Mouse (Mus musculus) ES-E14 (cell line): ENCODE results near the gene Bcl10. TPM values are rescaled to one million over a fixed set of nuclear protein-coding genes. Genes with fewer than 3 reads are reported as not detected.

Experiments
- DNase-seq: peaks from one replicate; pipeline ENCODE4 v3.0.0-alpha.2; 2013; ENCODE audit warnings: low read depth, low spot score
- H3K27ac ChIP-seq: 2 replicates; pipeline ENCODE4 v1.5.1; 2012; ENCODE audit warnings: low read depth, mild to moderate bottlenecking, low read length, moderate library complexity, mixed read lengths; ENCODE audit not compliant: poor library complexity, insufficient read depth, severe bottlenecking
- H3K36me3 ChIP-seq: 2 replicates; pipeline ENCODE4 v1.6.1; 2012; ENCODE audit warnings: mild to moderate bottlenecking, low read length, moderate library complexity, mixed read lengths; ENCODE audit not compliant: control insufficient read depth, poor library complexity, insufficient read depth, severe bottlenecking
- H3K4me1 ChIP-seq, 2 experiments: fragments of 150-350 bp in 1 of 2; sonication (generic) in 1 of 2; 2 replicates each; pipeline ENCODE4 v1.6.1; 2012; ENCODE audit warnings: low read length in 2 of 2, mild to moderate bottlenecking in 1 of 2, mixed read lengths in 1 of 2; ENCODE audit not compliant: control insufficient read depth in 2 of 2, insufficient read depth in 2 of 2, poor library complexity in 1 of 2
- H3K4me3 ChIP-seq, 2 experiments: fragments of 150-350 bp in 1 of 2; sonication (generic) in 1 of 2; 2 replicates each; pipeline ENCODE4 v1.5.1; 2012; ENCODE audit warnings: low read length in 2 of 2, low read depth in 1 of 2, mild to moderate bottlenecking in 1 of 2, mixed read lengths in 1 of 2; ENCODE audit not compliant: insufficient read depth in 1 of 2, poor library complexity in 1 of 2, severe bottlenecking in 1 of 2
- H3K9ac ChIP-seq: 2 replicates; pipeline ENCODE4 v1.6.1; 2012; ENCODE audit warnings: low read depth, mild to moderate bottlenecking, low read length, mixed read lengths; ENCODE audit not compliant: poor library complexity, insufficient read depth, severe bottlenecking
- H3K9me3 ChIP-seq: fragments of 150-350 bp; sonication (generic); 2 replicates; pipeline ENCODE4 v1.6.1; 2012; ENCODE audit warnings: low read depth, mild to moderate bottlenecking, low read length; ENCODE audit not compliant: control insufficient read depth, insufficient read depth
- CHD2 ChIP-seq: IDR thresholded peaks from 2 replicates; pipeline ENCODE4 v1.6.1; 2014; ENCODE audit warnings: mild to moderate bottlenecking, low read depth, low read length, inconsistent platforms
- HCFC1 ChIP-seq: IDR thresholded peaks from 2 replicates; pipeline ENCODE4 v1.6.1; 2012; ENCODE audit warnings: low read length, inconsistent platforms, borderline replicate concordance; ENCODE audit not compliant: insufficient read depth
- MAFK ChIP-seq: IDR thresholded peaks from 2 replicates; pipeline ENCODE4 v1.6.1; 2014; ENCODE audit warnings: mild to moderate bottlenecking, low read depth, low read length, inconsistent platforms; ENCODE audit not compliant: insufficient read depth
- ZC3H11A ChIP-seq: IDR thresholded peaks from 2 replicates; pipeline ENCODE4 v1.6.1; 2012; ENCODE audit warnings: low read depth, mild to moderate bottlenecking, inconsistent platforms, low read length, borderline replicate concordance
- ZNF384 ChIP-seq: IDR thresholded peaks from 2 replicates; pipeline ENCODE4 v1.6.1; 2012; ENCODE audit warnings: low read depth, low read length, inconsistent platforms
- in situ Hi-C, 2 experiments: fragments of 600-800 bp; cut with MboI; formaldehyde crosslinking; loops; one replicate each; pipeline ENCODE4 v1.15.1; 2025; ENCODE audit warnings: low sequenced_read_pairs in 2 of 2, inconsistent platforms in 1 of 2; ENCODE audit not compliant: unreplicated experiment in 2 of 2
- total RNA-seq: library from RNA; depleted of rRNA; stranded (reverse); fragments of 300-350 nt; gene quantifications from 2 replicates; pipeline ENCODE4 v1.2.3, GENCODE M21; 2012

Gene Bcl10
- total RNA-seq, 1 experiment, result 27.8 TPM

DNA sequence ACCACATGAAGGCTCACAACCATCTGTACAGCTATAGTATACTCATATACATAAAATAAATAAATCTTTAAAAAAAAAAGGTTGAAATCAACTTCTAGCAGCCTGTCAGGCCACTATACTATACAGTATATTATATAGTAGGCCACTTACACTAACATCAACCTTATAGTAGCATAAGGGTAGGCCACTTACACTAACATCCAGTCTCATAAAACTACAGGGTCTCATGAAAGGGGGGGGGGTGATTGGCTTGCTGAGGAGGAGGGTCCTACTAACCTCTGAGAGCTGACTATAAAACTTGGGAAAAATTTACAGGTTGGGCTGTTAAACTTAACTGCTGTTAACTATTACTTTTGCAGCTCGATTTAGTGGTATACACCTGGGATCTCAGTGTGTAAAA lies 42.3 kb upstream of the Bcl10 start:
- no peaks in the 10 kb centered on the region for H3K9me3 ChIP-seq
- no peak for DNase-seq
- TF ChIP-seq ZNF384 (no peak), CHD2 (no peak), HCFC1 (no peak), ZC3H11A (no peak), MAFK (no peak)
- H3K9ac ChIP-seq, result no peak overlapping the region
- no peak overlapping the region for H3K27ac ChIP-seq
- no peaks in the 10 kb centered on the region for H3K4me1 ChIP-seq
- in situ Hi-C loops, result no loop called here
- no peaks in the 10 kb centered on the region for H3K36me3 ChIP-seq
- H3K4me3 ChIP-seq, result no peak overlapping the region

DNA sequence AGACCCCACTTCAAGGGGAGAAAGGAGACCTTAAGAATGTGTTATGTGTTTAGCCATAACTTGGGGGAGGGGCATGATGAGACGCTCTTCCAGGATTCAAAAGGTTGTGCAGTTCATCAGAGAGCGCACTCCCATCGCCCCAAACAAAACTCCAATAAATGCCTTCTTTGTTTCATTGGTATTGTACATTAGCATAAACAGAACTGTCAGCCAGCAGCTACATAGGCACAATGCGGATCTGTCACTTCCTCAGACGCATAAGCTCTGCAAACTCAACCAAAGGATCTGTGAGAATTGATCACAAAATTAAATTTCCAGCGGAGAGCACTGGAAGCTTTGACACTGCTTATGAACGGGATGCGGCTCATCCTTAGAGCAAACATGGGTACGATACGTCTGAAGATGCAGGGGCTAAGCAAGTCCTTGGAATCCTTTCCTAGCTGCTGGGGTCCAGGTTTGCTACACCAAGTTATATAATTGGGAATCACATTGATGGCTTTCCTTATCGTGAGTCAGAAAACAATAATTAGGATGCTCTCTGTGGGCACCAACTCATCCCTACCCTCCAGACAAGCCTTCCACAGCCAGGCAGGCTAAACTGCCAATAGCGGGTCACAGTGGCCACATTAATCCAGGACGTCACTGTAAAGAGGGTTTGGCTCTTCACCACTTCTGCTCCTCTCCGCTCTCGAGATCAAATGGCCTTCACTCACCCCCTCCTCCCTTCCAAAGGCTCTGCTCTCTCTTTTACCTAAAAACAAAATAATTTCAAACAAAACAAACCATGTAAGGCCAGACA lies 40.3 kb upstream of the Bcl10 start:
- in situ Hi-C loops, result no loop called here
- Histone ChIP-seq H3K4me3 (no peak overlapping the region), H3K27ac (no peak overlapping the region), H3K9me3 (no peaks in the 10 kb centered on the region), H3K36me3 (no peaks in the 10 kb centered on the region), H3K4me1 (no peaks in the 10 kb centered on the region), H3K9ac (no peak overlapping the region)
- TF ChIP-seq ZC3H11A (no peak), CHD2 (no peak), ZNF384 (no peak), MAFK (no peak), HCFC1 (no peak)
- DNase-seq, result no peak

DNA sequence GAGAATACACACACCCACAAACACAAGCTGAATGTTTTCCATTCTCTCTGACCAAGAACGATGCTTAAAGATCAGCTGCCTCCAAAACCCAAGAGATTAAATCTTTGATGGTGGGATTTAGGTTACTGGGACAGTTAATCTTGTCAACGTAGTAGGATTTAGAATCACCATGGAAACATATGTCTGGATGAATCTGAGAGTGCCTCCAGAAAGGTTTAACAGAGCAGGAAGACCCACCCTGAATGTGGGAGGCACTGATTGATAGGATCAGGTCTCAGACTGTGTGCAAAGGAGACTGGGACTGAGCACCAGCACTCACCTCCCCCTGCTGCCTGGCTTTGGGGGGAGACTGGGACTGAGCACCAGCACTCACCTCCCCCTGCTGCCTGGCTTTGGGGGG lies 39.4 kb upstream of the Bcl10 start:
- no peaks in the 10 kb centered on the region for H3K9me3 ChIP-seq
- no peak overlapping the region for H3K9ac ChIP-seq
- no peak for TF ChIP-seq ZNF384
- TF ChIP-seq ZC3H11A, result no peak
- TF ChIP-seq MAFK, result no peak
- H3K4me3 ChIP-seq, result no peak overlapping the region
- no peak for DNase-seq
- no peak overlapping the region for H3K27ac ChIP-seq
- in situ Hi-C loops, result no loop called here
- H3K4me1 ChIP-seq, result no peaks in the 10 kb centered on the region
- no peaks in the 10 kb centered on the region for H3K36me3 ChIP-seq

DNA sequence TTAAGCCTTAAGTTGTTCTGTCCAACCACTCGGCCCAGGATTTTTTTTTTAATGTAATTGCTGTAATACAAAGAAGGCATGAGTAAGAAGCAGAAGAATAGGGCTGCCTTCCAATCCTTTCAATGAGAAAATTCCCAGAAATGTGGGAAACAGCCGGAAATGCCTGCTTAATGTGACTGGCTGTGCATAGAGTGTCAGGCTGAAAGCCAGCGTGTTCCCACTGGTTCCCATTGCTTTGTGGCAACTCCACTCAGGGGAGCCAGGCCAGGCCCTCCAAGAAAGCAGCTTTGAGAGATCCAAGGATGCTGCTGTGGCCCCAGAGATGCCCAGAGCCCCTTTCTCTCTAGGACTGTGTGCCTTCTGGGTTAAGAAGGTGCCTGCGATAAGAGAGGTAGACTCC lies 37.2 kb upstream of the Bcl10 start:
- DNase-seq, result no peak
- Histone ChIP-seq H3K36me3 (no peaks in the 10 kb centered on the region), H3K4me1 (no peaks in the 10 kb centered on the region), H3K9me3 (no peaks in the 10 kb centered on the region), H3K9ac (no peak overlapping the region), H3K4me3 (no peak overlapping the region), H3K27ac (no peak overlapping the region)
- in situ Hi-C loops, result no loop called here
- TF ChIP-seq CHD2 (no peak), ZNF384 (no peak), HCFC1 (no peak), MAFK (no peak), ZC3H11A (no peak)
